Mouse (Mus musculus) E14TG2a.4 (cell line): ENCODE results near the gene Sdc3.

ENCODE experiments used
- CTCF ChIP-seq: conservative IDR thresholded peaks from 2 replicates; pipeline ENCODE4 v1.5.1; 2014; ENCODE audit warnings: low read length
- NANOG ChIP-seq: IDR thresholded peaks from 2 replicates; pipeline ENCODE4 v1.6.1; 2014; ENCODE audit warnings: borderline replicate concordance, low read length, mixed read lengths

DNA sequence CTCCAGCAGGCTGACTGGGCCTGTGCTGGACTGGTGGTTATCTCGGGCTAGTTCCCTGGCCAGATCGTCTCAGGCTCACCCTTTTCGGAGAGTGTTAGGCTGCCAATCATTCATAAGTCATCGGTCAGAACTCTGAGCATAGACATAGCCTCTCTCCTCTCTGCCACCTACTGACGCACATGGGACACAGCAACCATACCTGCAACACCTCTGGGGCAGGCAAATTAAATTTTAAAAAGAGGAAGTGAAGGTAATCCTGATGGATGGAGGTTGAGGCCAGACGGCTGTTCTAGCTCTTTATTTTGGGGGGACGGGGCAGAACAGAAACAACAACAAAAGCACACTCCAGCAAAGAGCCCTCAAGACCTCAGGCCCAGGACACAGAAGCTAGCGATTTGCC, 65.3 kb downstream of the Sdc3 start:
- TF ChIP-seq CTCF (peak; percentile 45), NANOG (no peak)
